Mouse (Mus musculus): ENCODE data around the gene Ppil4. TPM values are rescaled to one million over a fixed set of nuclear protein-coding genes. Genes with fewer than 3 reads are reported as not detected.
A peak's percentile ranks its signal among the peaks of the same experiment; 100 is the strongest.

The Ppil4 gene
- polyA plus RNA-seq, 1 experiment from 2014 or later, result 39.0 TPM

GRCm38 (mm10) chr10:7841571-7842080 lies 48.9 kb downstream of the Ppil4 start:
- Histone ChIP-seq H3K36me3 (ENCODE audit: insufficient read depth) (no peaks in the 10 kb centered on the region), H3K27me3 (ENCODE audit: insufficient read depth, low read length) (no peaks in the 10 kb centered on the region), H3K9me3 (ENCODE audit: low read depth, low read length) (no peaks in the 10 kb centered on the region), H3K4me2 (peak overlapping the region; percentile 36; the same call in 1 of the 2 replicates), H3K4me3 (ENCODE audit: low read depth, low read length) (no peak overlapping the region), H3K9ac (no peak overlapping the region), H3K27ac (ENCODE audit: low read depth) (peak overlapping the region; percentile 72; the same call in 1 of the 2 replicates), H3K4me1 (ENCODE audit: insufficient read depth) (peaks cover 6% of the 10 kb centered on the region; the same call in 1 of the 2 replicates)
- DNase-seq, result peak; percentile 83
- 26% methylated on average over 14 of the region's 14 CpGs for WGBS
- ATAC-seq (ENCODE audit: insufficient read depth), result peak; percentile 75
- TF ChIP-seq CTCF (IDR thresholded peaks at IDR 0.05; ENCODE audit: low read depth), result no peak

DNA sequence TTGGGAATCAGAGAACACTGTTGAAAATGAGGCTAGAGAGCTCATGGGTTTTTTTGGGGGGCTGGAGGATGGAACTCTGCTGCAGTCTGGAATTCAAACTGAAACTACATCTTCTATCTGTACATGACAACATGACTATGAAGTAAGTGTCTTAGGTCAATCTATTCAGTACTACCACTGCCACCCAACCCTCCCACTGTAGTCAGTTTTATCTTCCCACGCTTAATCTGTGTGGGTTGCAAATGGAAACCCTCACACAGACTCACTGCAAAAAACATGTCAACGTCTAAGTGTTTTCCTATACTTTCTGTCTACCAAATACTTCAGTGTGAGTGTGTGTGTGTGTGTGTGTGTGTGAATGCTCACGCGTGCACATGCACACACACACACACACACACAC lies 50.5 kb downstream of the Ppil4 start:
- no peak for TF ChIP-seq CTCF (IDR thresholded peaks at IDR 0.05; ENCODE audit: low read depth)
- ATAC-seq (ENCODE audit: insufficient read depth) (no peak), DNase-seq (no peak)
- no peak overlapping the region for H3K4me3 ChIP-seq (ENCODE audit: low read depth, low read length)
- H3K36me3 ChIP-seq (ENCODE audit: insufficient read depth), result no peaks in the 10 kb centered on the region
- no peaks in the 10 kb centered on the region for H3K9me3 ChIP-seq (ENCODE audit: low read depth, low read length)
- H3K4me1 ChIP-seq (ENCODE audit: insufficient read depth), result peaks cover 6% of the 10 kb centered on the region; the same call in 1 of the 2 replicates
- H3K27me3 ChIP-seq (ENCODE audit: insufficient read depth, low read length), result no peaks in the 10 kb centered on the region
- no peak overlapping the region for H3K27ac ChIP-seq (ENCODE audit: low read depth)
- no peak overlapping the region for H3K9ac ChIP-seq
- WGBS, result 88% methylated on average over 4 of the region's 4 CpGs
- H3K4me2 ChIP-seq, result no peak overlapping the region

DNA sequence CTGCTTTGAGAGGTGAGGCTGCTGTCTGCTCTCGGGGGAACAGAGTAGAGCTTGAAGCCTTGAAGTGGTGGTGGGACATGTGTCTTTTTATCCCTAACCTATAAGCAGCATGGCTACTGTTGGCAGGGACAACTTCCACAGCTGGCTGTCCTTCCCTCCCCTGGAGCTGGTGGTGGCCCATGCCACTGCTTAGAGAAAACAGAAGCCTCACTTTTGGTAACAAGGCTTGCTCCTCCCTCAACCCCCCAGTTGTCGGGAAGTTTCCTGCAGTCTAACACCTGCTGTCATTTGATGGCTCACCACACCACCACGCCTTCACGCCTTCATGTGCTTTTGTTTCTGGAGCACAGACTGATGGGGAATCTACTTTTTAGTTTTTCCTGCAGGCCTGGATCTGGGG lies 51.5 kb downstream of the Ppil4 start:
- Histone ChIP-seq H3K27ac (ENCODE audit: low read depth) (no peak overlapping the region), H3K4me2 (no peak overlapping the region), H3K36me3 (ENCODE audit: insufficient read depth) (no peaks in the 10 kb centered on the region), H3K9ac (no peak overlapping the region), H3K4me1 (ENCODE audit: insufficient read depth) (peaks cover 6% of the 10 kb centered on the region; the same call in 1 of the 2 replicates), H3K4me3 (ENCODE audit: low read depth, low read length) (no peak overlapping the region), H3K9me3 (ENCODE audit: low read depth, low read length) (no peaks in the 10 kb centered on the region), H3K27me3 (ENCODE audit: insufficient read depth, low read length) (no peaks in the 10 kb centered on the region; the same call in 1 of the 2 replicates)
- no peak for TF ChIP-seq CTCF (IDR thresholded peaks at IDR 0.05; ENCODE audit: low read depth)
- 65% methylated on average over 4 of the region's 4 CpGs for WGBS
- no peak for ATAC-seq (ENCODE audit: insufficient read depth)
- DNase-seq, result no peak

DNA sequence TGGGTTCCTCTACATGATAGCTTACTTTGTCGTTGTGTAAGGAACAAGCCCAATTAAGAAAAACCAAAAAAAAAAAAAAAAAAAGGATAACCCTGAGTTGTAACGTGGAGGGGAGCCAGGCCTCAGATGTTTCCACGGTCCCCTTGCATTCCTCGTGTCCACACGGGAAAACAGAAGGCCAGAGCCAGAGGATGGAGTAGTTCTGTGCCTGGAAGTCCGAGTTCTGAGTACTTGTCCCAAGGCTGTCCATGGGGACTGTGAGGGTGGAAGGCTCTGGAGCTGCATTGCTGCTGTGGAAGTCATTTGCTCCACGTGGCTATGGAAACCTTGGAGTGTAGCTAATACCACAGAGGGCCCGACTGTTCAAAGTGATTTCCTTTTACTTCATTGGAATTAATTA lies 52.4 kb downstream of the Ppil4 start:
- peaks cover 6% of the 10 kb centered on the region; the same call in 1 of the 2 replicates for H3K4me1 ChIP-seq (ENCODE audit: insufficient read depth)
- no peak for DNase-seq
- no peak for ATAC-seq (ENCODE audit: insufficient read depth)
- no peak overlapping the region for H3K4me2 ChIP-seq
- no peaks in the 10 kb centered on the region; the same call in 1 of the 2 replicates for H3K27me3 ChIP-seq (ENCODE audit: insufficient read depth, low read length)
- H3K27ac ChIP-seq (ENCODE audit: low read depth), result no peak overlapping the region
- WGBS, result 62% methylated on average over 8 of the region's 8 CpGs
- no peaks in the 10 kb centered on the region for H3K9me3 ChIP-seq (ENCODE audit: low read depth, low read length)
- H3K4me3 ChIP-seq (ENCODE audit: low read depth, low read length), result no peak overlapping the region
- TF ChIP-seq CTCF (IDR thresholded peaks at IDR 0.05; ENCODE audit: low read depth), result no peak
- no peaks in the 10 kb centered on the region for H3K36me3 ChIP-seq (ENCODE audit: insufficient read depth)
- no peak overlapping the region for H3K9ac ChIP-seq

DNA sequence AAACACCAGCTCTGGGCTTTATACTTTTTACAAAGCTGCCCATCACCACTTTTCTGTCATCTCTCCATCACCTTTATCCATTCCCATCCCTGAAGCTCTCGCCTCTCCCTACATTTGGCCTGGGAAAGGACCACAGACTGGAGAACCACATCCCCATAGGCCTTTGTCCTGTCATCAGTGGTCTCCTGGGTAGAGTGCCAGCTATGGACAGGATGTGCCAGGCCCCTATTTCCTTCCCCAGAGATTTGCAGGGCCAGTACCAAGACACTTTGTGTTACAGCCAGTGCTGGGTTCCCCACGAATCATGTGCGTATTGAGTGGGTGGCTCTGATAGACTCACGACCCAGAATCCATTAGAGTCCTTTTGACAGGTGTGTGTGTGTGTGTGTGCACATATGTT lies 53.3 kb downstream of the Ppil4 start:
- Histone ChIP-seq H3K9me3 (ENCODE audit: low read depth, low read length) (no peaks in the 10 kb centered on the region), H3K4me2 (no peak overlapping the region), H3K36me3 (ENCODE audit: insufficient read depth) (no peaks in the 10 kb centered on the region), H3K27ac (ENCODE audit: low read depth) (no peak overlapping the region), H3K4me3 (ENCODE audit: low read depth, low read length) (no peak overlapping the region), H3K9ac (no peak overlapping the region), H3K27me3 (ENCODE audit: insufficient read depth, low read length) (no peaks in the 10 kb centered on the region; the same call in 1 of the 2 replicates), H3K4me1 (ENCODE audit: insufficient read depth) (peaks cover 6% of the 10 kb centered on the region; the same call in 1 of the 2 replicates)
- no peak for ATAC-seq (ENCODE audit: insufficient read depth)
- no peak for DNase-seq
- WGBS, result 78% methylated on average over 4 of the region's 4 CpGs
- TF ChIP-seq CTCF (IDR thresholded peaks at IDR 0.05; ENCODE audit: low read depth), result no peak

DNA sequence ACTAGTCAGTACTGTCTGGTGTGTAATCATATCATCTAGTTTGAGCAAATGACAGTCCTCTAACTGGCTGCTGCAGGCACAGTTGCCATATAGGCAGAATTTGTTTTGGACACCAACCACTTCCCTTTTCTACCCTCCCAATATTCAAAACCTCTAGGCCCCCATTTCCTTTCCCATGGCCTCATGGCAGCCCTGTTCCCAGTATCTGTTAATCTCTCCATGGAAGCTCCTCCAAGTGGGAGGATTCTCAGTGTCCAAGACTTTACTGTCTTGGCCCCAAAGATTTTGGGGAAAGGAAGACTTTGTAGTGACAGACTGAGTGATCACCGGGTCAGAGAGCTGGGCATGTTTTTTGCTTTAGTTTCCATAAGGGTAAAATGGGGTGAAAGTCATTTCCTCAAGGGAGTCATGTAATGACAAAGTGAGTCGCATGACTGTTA lies 54.5 kb downstream of the Ppil4 start:
- no peaks in the 10 kb centered on the region for H3K36me3 ChIP-seq (ENCODE audit: insufficient read depth)
- H3K27me3 ChIP-seq (ENCODE audit: insufficient read depth, low read length), result no peaks in the 10 kb centered on the region; the same call in 1 of the 2 replicates
- ATAC-seq (ENCODE audit: insufficient read depth), result no peak
- WGBS, result 80% methylated on average over 2 of the region's 2 CpGs
- H3K4me1 ChIP-seq (ENCODE audit: insufficient read depth), result no peaks in the 10 kb centered on the region
- no peak overlapping the region for H3K4me3 ChIP-seq (ENCODE audit: low read depth, low read length)
- no peaks in the 10 kb centered on the region for H3K9me3 ChIP-seq (ENCODE audit: low read depth, low read length)
- no peak for TF ChIP-seq CTCF (IDR thresholded peaks at IDR 0.05; ENCODE audit: low read depth)
- no peak overlapping the region for H3K4me2 ChIP-seq
- no peak overlapping the region for H3K27ac ChIP-seq (ENCODE audit: low read depth)
- no peak overlapping the region for H3K9ac ChIP-seq
- no peak for DNase-seq

DNA sequence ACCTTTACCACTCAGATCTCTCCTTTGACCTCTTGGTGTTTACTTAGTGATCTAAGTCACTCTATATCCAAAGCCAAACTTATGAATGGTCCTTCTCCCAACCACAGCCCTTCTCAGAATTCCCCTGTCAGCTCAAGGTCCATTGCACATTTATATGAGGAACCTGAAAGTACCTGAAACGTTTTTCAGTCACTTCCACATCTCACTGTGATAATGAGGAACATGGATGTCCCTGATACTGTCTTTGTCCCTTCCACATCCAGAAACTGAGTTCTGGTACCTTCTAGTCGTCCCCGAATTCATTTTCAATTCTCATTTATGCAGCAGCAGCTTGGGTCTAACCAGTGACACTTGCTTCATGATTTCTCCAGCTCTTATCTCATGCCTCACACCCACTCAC lies 59.2 kb downstream of the Ppil4 start:
- H3K27me3 ChIP-seq (ENCODE audit: insufficient read depth, low read length), result no peaks in the 10 kb centered on the region; the same call in 1 of the 2 replicates
- ATAC-seq (ENCODE audit: insufficient read depth) (no peak), DNase-seq (no peak)
- WGBS, result 65% methylated on average over 3 of the region's 3 CpGs
- H3K4me3 ChIP-seq (ENCODE audit: low read depth, low read length), result no peak overlapping the region
- H3K4me2 ChIP-seq, result no peak overlapping the region
- no peak overlapping the region for H3K9ac ChIP-seq
- no peaks in the 10 kb centered on the region for H3K36me3 ChIP-seq (ENCODE audit: insufficient read depth)
- no peak for TF ChIP-seq CTCF (IDR thresholded peaks at IDR 0.05; ENCODE audit: low read depth)
- H3K27ac ChIP-seq (ENCODE audit: low read depth), result no peak overlapping the region
- H3K9me3 ChIP-seq (ENCODE audit: low read depth, low read length), result no peaks in the 10 kb centered on the region
- H3K4me1 ChIP-seq (ENCODE audit: insufficient read depth), result no peaks in the 10 kb centered on the region
